Mouse (Mus musculus) kidney, postnatal 36 days (tissue): ENCODE measurements around the gene 9230102O04Rik.
A peak's percentile ranks its signal among the peaks of the same experiment; 100 is the strongest.

Experiments
- DNase-seq, 2 experiments: peaks; one replicate each; pipeline ENCODE4 v3.0.0; 2021 to 2022; ENCODE audit warnings: mixed read lengths in 2 of 2

Gene 9230102O04Rik

GRCm38 (mm10) chr2:9885217-9885770, 4.0 kb downstream of the 9230102O04Rik start:
- peak in 1 of 2 experiments; percentile 30 for DNase-seq

GRCm38 (mm10) chr2:9884533-9885216, 4.7 kb downstream of the 9230102O04Rik start:
- no peak for DNase-seq

GRCm38 (mm10) chr2:9883803-9884532, 5.4 kb downstream of the 9230102O04Rik start:
- no peak for DNase-seq

- peak in 1 of 2 experiments; percentile 29 for DNase-seq
These were observed 6.2 kb downstream of the 9230102O04Rik start for GRCm38 (mm10) chr2:9882926-9883802.

GRCm38 (mm10) chr2:9882371-9882925, 6.9 kb downstream of the 9230102O04Rik start:
- DNase-seq: peak in 1 of 2 experiments; percentile 50

GRCm38 (mm10) chr2:9881611-9882023, 7.7 kb downstream of the 9230102O04Rik start:
- no peak for DNase-seq

GRCm38 (mm10) chr2:9881051-9881591, 8.2 kb downstream of the 9230102O04Rik start, which contains the start of gene 4930412O13Rik:
Gene 4930412O13Rik, plus strand, starts transcription at chr2:9881252.
- no peak for DNase-seq

GRCm38 (mm10) chr2:9880271-9880670, 9.1 kb downstream of the 9230102O04Rik start:
- DNase-seq: no peak

GRCm38 (mm10) chr2:9879493-9879892, 9.8 kb downstream of the 9230102O04Rik start:
- DNase-seq: peak; percentile 90 to 92

GRCm38 (mm10) chr2:9879092-9879491, 10.2 kb downstream of the 9230102O04Rik start:
- no peak for DNase-seq

GRCm38 (mm10) chr2:9878564-9879081, 10.7 kb downstream of the 9230102O04Rik start:
- DNase-seq: peak; percentile 49 to 65

- no peak for DNase-seq
These were observed 11.3 kb downstream of the 9230102O04Rik start for GRCm38 (mm10) chr2:9877966-9878563.

- peak in 1 of 2 experiments; percentile 36 for DNase-seq
These were observed 12.0 kb downstream of the 9230102O04Rik start for GRCm38 (mm10) chr2:9877326-9877690.

- no peak for DNase-seq
These were observed 12.6 kb downstream of the 9230102O04Rik start for GRCm38 (mm10) chr2:9876621-9877325.

GRCm38 (mm10) chr2:9875676-9876357, 13.5 kb downstream of the 9230102O04Rik start:
- DNase-seq: no peak

GRCm38 (mm10) chr2:9875220-9875619, 14.1 kb downstream of the 9230102O04Rik start:
- no peak for DNase-seq

- DNase-seq: no peak
These were observed 14.7 kb downstream of the 9230102O04Rik start for GRCm38 (mm10) chr2:9874467-9875219.

GRCm38 (mm10) chr2:9873757-9874156, 15.6 kb downstream of the 9230102O04Rik start:
- DNase-seq: no peak

- DNase-seq: no peak
These were observed 16.7 kb downstream of the 9230102O04Rik start for GRCm38 (mm10) chr2:9872682-9873081.
